Mouse (Mus musculus) megakaryocyte progenitor cell, adult 5-6 weeks (primary cell): ENCODE measurements at regions not wholly inside any gene's neighbourhood (a gene's known extent, or its start where the extent isn't known, plus 50 kb on each side); places are given as distances from the start of the nearest gene placed in this dataset.

ENCODE experiments used
- ATAC-seq: replicated peaks from 2 replicates; pipeline ENCODE4 v1.8.0; 2016; ENCODE audit warnings: mild to moderate bottlenecking, moderate TSS enrichment, inconsistent platforms; ENCODE audit not compliant: poor library complexity

GRCm38 (mm10) chr1:152169508-152169907 is 79.6 kb upstream of the 1700025G04Rik start:
- no peak for ATAC-seq

GRCm38 (mm10) chr1:152168284-152168683 is 78.4 kb upstream of the 1700025G04Rik start:
- no peak for ATAC-seq

- ATAC-seq = no peak
Measured at GRCm38 (mm10) chr1:152167716-152168115, 77.8 kb upstream of the 1700025G04Rik start.

GRCm38 (mm10) chr1:152165490-152165905 is 75.6 kb upstream of the 1700025G04Rik start:
- no peak for ATAC-seq

- no peak for ATAC-seq
Measured at GRCm38 (mm10) chr1:152164843-152165489, 75.0 kb upstream of the 1700025G04Rik start.

- no peak for ATAC-seq
Measured at GRCm38 (mm10) chr1:152164212-152164611, 74.3 kb upstream of the 1700025G04Rik start.

- ATAC-seq = peak; percentile 34; the same call in 1 of the 2 replicates
Measured at GRCm38 (mm10) chr1:152152474-152152873, 62.5 kb upstream of the 1700025G04Rik start.

GRCm38 (mm10) chr1:152148731-152149130 is 58.8 kb upstream of the 1700025G04Rik start:
- no peak for ATAC-seq

GRCm38 (mm10) chr1:152140175-152140574 is 50.2 kb upstream of the 1700025G04Rik start:
- ATAC-seq = no peak
